Mouse (Mus musculus) kidney, adult 2 months (tissue): ENCODE measurements around the gene Lrp8.

Source experiments
- CTCF ChIP-seq: fragments of 200-500 bp; conservative IDR thresholded peaks from 2 replicates; pipeline ENCODE4 v1.5.1; 2011; ENCODE audit warnings: low read depth, mild to moderate bottlenecking, control low read depth, low read length, moderate library complexity, mixed read lengths; ENCODE audit not compliant: insufficient read depth, insufficient read length
- POLR2A ChIP-seq: fragments of 200-500 bp; IDR thresholded peaks from one replicate; pipeline ENCODE4 v1.6.1; 2011; ENCODE audit warnings: low read depth, low read length, control low read depth

- TF ChIP-seq CTCF (no peak), POLR2A (no peak)
Measured at GRCm38 (mm10) chr4:107843687-107844086, 41.6 kb downstream of the Lrp8 start.
